Mouse (Mus musculus): Measurements from ENCODE around the gene Kcnk3.

DNA sequence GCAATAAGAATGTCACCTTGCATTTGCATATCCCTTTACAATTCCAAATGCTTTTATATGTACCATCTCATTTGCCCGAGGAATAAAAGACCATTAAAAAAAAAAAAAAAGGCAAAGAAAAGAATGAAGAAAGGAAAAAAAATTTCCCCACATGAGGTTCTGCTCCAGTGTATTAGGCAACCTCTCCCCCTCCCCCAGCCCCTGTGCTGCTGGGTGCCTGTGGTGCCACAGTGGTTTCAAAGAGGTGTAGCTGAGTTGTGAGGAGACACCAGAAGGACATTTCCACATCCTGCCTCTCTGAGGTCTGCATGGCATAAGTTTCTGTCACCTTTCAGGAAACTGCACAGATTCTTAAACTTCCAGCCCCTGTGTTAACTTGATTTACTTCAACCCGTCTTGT, 39.3 kb upstream of the Kcnk3 start:
- TF ChIP-seq CTCF (IDR thresholded peaks at IDR 0.05; ENCODE audit: insufficient read depth, low read length) (no peak), POLR2A (IDR thresholded peaks at IDR 0.05; ENCODE audit: borderline replicate concordance, extremely low read depth, low read depth, low read length) (no peak)

All from lung, adult 2 months (tissue).